Mouse (Mus musculus) olfactory bulb, adult 2 months (tissue): ENCODE data around the gene Nktr. TPM values are rescaled to one million over a fixed set of nuclear protein-coding genes. Genes with fewer than 3 reads are reported as not detected.
A peak's percentile ranks its signal among the peaks of the same experiment; 100 is the strongest.

Experiments
- H3K27ac ChIP-seq: fragments of 200-500 bp; 2 replicates; pipeline ENCODE4 v1.5.1; 2012; ENCODE audit warnings: low read depth, low read length; ENCODE audit not compliant: insufficient read depth
- H3K4me1 ChIP-seq: fragments of 200-500 bp; 2 replicates; pipeline ENCODE4 v1.6.1; 2012; ENCODE audit warnings: low read length; ENCODE audit not compliant: control insufficient read depth, insufficient read depth
- H3K4me3 ChIP-seq: fragments of 200-500 bp; 2 replicates; pipeline ENCODE4 v1.5.1; 2012; ENCODE audit warnings: mild to moderate bottlenecking, low read depth, low read length, moderate library complexity; ENCODE audit not compliant: insufficient read depth
- CTCF ChIP-seq: fragments of 200-500 bp; IDR thresholded peaks from 2 replicates; pipeline ENCODE4 v1.5.1; 2012; ENCODE audit warnings: low read depth, mild to moderate bottlenecking, low read length, moderate library complexity; ENCODE audit not compliant: insufficient read depth
- POLR2A ChIP-seq: fragments of 200-500 bp; IDR thresholded peaks from 2 replicates; pipeline ENCODE4 v1.6.1; 2012; ENCODE audit warnings: mild to moderate bottlenecking, low read depth, low read length, moderate library complexity; ENCODE audit not compliant: insufficient read depth
- WGBS: fragments of 180-500 bp; shearing (Covaris S2); methylation state at CpG from one replicate; pipeline ENCODE4 v1.1.7; 2018; 5-methylcytosine and 5-hydroxymethylcytosine counted together
- polyA plus RNA-seq: library from polyadenylated mRNA; stranded (reverse); fragments of >200 nt; gene quantifications from 2 replicates; pipeline ENCODE4 v1.2.4, GENCODE M21; 2012; ENCODE audit warnings: low replicate concordance; ENCODE audit not compliant: missing spikeins, insufficient read depth, insufficient read length

The Nktr gene
- polyA plus RNA-seq, 1 experiment: 164 TPM

DNA sequence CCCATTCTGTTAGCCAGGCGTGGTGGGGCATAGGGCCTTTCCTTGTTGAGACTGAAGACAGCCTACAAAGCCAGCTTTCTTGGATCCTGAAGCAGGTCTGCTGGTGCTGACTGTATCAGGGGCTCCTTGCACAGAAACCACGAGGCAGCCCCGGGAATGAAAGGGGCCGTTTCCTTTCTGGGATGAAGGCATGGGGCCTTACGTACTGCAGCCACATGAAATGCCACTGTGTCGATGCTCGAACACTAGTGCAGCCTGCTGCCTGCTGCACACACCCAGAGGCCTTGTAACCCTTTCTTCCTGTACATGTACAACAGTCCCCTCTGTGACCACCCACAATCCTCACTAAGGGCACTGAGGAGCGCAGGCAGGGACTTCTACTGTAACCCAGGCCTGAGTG lies 37.8 kb upstream of the Nktr start:
- TF ChIP-seq POLR2A (no peak), CTCF (no peak)
- H3K4me3 ChIP-seq: no peak overlapping the region
- H3K27ac ChIP-seq: no peak overlapping the region
- H3K4me1 ChIP-seq: peaks cover 7% of the 10 kb centered on the region
- 76% methylated on average over 8 of the region's 8 CpGs for WGBS

DNA sequence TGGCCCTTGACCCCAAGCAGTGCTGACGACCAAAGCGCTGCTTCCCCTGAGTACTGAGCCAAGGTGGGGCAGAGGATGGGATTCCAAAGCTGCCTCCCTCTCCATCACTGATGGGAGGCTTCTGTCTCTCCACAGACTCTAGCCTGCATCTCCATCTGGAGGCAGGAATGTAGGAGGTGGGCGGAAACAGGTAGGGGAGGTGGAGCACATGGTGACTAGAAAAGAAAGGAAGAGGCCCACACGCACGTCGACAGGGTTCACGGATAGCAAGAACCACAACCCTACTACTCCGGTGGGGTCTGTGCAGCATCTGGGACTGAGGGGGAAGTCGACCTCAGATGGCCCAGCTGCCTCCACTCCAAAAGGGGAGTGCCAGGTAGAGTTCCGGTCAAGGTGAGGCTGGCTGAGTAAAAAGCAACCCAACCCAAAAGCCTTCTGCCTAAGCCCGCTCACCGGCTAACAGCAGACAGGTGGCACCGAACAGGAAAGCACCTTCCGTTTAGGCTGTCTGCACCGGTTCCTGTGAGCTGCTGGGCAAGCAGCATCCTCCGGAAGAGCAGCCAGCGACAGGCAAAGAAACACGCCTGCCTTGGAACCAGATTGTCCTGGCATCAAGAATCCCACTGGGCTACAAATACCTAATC lies 36.8 kb upstream of the Nktr start:
- TF ChIP-seq POLR2A: no peak
- TF ChIP-seq CTCF: no peak
- 78% methylated on average over 18 of the region's 18 CpGs for WGBS
- H3K4me3 ChIP-seq: no peak overlapping the region
- peaks cover 7% of the 10 kb centered on the region for H3K4me1 ChIP-seq
- H3K27ac ChIP-seq: no peak overlapping the region

DNA sequence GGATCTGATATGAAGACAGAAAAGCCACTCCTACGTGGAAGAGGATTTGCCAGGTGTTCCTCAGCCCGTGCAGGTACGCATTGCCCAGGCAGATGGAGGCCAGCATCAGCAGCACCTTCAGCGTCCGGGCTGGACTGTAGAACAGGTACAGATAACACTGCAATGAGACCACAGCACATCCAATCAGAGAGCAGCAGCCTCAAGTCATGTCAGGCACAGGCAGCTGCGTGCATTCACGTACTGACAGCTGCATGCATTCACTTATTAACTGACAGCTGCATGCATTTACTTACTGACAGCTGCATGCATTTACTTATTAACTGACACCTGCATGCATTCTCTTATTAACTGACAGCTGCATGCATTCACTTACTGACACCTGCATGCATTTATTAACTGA lies 34.3 kb upstream of the Nktr start:
- TF ChIP-seq POLR2A (no peak), CTCF (no peak)
- WGBS: 87% methylated on average over 7 of the region's 7 CpGs
- Histone ChIP-seq H3K27ac (no peak overlapping the region), H3K4me3 (no peak overlapping the region), H3K4me1 (peaks cover 5% of the 10 kb centered on the region; the same call in 1 of the 2 replicates)

DNA sequence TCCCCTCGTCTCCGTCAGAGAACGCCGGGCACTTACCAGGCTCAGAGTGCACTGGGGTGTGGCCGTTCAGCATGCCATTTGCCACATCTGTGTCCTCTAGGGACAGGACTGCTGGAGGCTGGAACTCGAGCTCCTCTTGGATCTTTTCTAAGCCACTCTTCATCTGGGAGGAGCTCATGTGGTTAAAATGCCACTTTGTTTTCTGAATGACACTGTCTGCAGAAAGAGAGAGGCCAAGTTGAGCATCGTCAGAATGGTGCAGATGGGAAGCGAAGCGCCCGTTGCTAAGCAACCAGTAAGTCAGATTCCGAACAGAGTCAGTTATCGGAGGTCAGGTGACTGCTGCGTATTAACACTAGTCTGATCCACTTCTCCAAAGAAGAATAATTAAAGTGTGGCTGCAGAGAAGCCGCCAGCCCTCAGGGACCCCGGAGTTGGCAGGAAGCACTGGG lies 28.7 kb upstream of the Nktr start:
- Histone ChIP-seq H3K27ac (no peak overlapping the region), H3K4me1 (peaks cover 12% of the 10 kb centered on the region), H3K4me3 (no peak overlapping the region)
- 10% methylated on average over 15 of the region's 15 CpGs for WGBS
- TF ChIP-seq POLR2A (no peak), CTCF (no peak)

- Histone ChIP-seq H3K27ac (no peak overlapping the region), H3K4me3 (no peak overlapping the region), H3K4me1 (peaks cover 12% of the 10 kb centered on the region)
- no peak for TF ChIP-seq POLR2A
- no peak for TF ChIP-seq CTCF
- 55% methylated on average over 7 of the region's 7 CpGs for WGBS
These were observed 28.2 kb upstream of the Nktr start for GRCm38 (mm10) chr9:121690734-121691133.

DNA sequence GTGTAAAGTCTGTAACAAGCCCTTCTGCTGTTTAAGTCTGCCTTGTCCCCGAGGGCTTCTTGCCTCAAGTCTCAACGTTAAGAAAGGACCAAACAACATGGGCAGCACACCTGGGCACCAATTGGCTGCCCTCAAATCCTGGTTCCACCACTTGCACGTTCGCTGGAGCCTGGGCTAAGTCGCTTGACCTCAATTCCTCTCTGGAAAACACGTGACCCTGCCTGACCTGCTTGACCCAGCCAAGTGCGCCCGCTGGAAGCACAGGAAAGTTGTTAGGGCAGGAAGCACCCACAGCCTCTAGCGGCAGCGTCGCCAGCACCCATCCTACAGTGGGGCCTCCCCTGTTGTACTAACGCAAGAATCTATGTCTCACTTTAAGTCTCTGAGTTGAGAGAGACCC lies 24.2 kb upstream of the Nktr start:
- H3K4me1 ChIP-seq: peaks cover 10% of the 10 kb centered on the region
- H3K4me3 ChIP-seq: no peak overlapping the region
- TF ChIP-seq POLR2A (no peak), CTCF (no peak)
- WGBS: 85% methylated on average over 12 of the region's 12 CpGs
- H3K27ac ChIP-seq: no peak overlapping the region

DNA sequence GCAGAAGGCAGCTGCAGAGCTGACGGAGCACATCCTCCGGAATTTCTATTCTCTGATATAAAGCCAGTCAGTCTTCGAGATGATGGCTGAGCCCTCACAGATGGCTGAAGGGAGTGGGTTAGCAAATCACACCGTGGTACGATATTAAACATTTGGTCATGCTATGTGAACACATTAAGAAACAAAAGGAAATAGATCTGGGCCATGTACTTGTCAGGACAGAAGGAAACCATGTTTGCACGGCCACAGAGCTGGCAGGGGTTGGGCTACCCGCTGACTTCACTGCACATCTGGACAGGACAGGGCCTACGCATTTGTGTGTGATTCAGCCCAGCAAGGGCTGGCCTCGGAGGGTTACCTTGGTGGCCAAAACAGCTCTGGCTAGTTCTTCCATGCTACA lies 22.3 kb upstream of the Nktr start:
- no peak overlapping the region for H3K4me3 ChIP-seq

GRCm38 (mm10) chr9:121697150-121698049 lies 21.6 kb upstream of the Nktr start:
- 100% methylated on average over 1 of the region's 1 CpGs for WGBS
- Histone ChIP-seq H3K4me1 (no peaks in the 10 kb centered on the region), H3K27ac (no peak overlapping the region), H3K4me3 (no peak overlapping the region)
- peak; percentile 100 for TF ChIP-seq CTCF
- no peak for TF ChIP-seq POLR2A

More for the DNA sequence above, 22.3 kb upstream of the Nktr start:
- WGBS: 65% methylated on average over 9 of the region's 9 CpGs
- H3K27ac ChIP-seq: no peak overlapping the region
- TF ChIP-seq POLR2A (no peak), CTCF (no peak)
- no peaks in the 10 kb centered on the region for H3K4me1 ChIP-seq

GRCm38 (mm10) chr9:121704261-121704645 lies 14.7 kb upstream of the Nktr start:
- Histone ChIP-seq H3K27ac (no peak overlapping the region), H3K4me3 (peak overlapping the region; percentile 96), H3K4me1 (peaks cover 14% of the 10 kb centered on the region)
- TF ChIP-seq CTCF (no peak), POLR2A (no peak)
- WGBS: 26% methylated on average over 11 of the region's 11 CpGs
